Mouse (Mus musculus) spleen, embryonic (tissue): Measurements from ENCODE around the gene Lrrc28.

Experiments used
- CTCF ChIA-PET: fragments of 350-600 bp; sonication (Branson Sonifier 250); formaldehyde crosslinking; loops from one replicate; lab custom pipeline; 2022; lab: Charles Lee

Gene Lrrc28

GRCm38 (mm10) chr7:67644833-67645680, at the start of gene Lrrc28:
Lrrc28 (minus strand) TSS chr7:67645268.
- CTCF ChIA-PET: no interaction called here

GRCm38 (mm10) chr7:67692791-67693538, 47.9 kb upstream of the Lrrc28 start:
- CTCF ChIA-PET: no interaction called here

- CTCF ChIA-PET: no interaction called here
Observed at GRCm38 (mm10) chr7:67692141-67692540, 47.1 kb upstream of the Lrrc28 start.

- CTCF ChIA-PET: no interaction called here
Observed at GRCm38 (mm10) chr7:67691036-67691435, 46.0 kb upstream of the Lrrc28 start.

- CTCF ChIA-PET: no interaction called here
Observed at GRCm38 (mm10) chr7:67689793-67690192, 44.7 kb upstream of the Lrrc28 start.

GRCm38 (mm10) chr7:67688281-67688680, 43.2 kb upstream of the Lrrc28 start:
- CTCF ChIA-PET: no interaction called here

- CTCF ChIA-PET: no interaction called here
Observed at GRCm38 (mm10) chr7:67686545-67686944, 41.5 kb upstream of the Lrrc28 start.

GRCm38 (mm10) chr7:67683006-67683405, 37.9 kb upstream of the Lrrc28 start:
- CTCF ChIA-PET: no interaction called here

- CTCF ChIA-PET: no interaction called here
Observed at GRCm38 (mm10) chr7:67681078-67681477, 36.0 kb upstream of the Lrrc28 start.

GRCm38 (mm10) chr7:67678878-67679499, 33.9 kb upstream of the Lrrc28 start:
- CTCF ChIA-PET: no interaction called here

- CTCF ChIA-PET: no interaction called here
Observed at GRCm38 (mm10) chr7:67673656-67674055, 28.6 kb upstream of the Lrrc28 start.

GRCm38 (mm10) chr7:67672650-67673049, 27.6 kb upstream of the Lrrc28 start:
- CTCF ChIA-PET: no interaction called here

- CTCF ChIA-PET: no interaction called here
Observed at GRCm38 (mm10) chr7:67670965-67671364, 25.9 kb upstream of the Lrrc28 start.

GRCm38 (mm10) chr7:67663981-67664694, 19.1 kb upstream of the Lrrc28 start:
- CTCF ChIA-PET: no interaction called here

GRCm38 (mm10) chr7:67662424-67662823, 17.4 kb upstream of the Lrrc28 start:
- CTCF ChIA-PET: interaction anchor here (0.6 kb wide), 1 partner anchor 29 kb away, joined by 3 read pairs; no protein-coding TSS in a partner anchor

GRCm38 (mm10) chr7:67658110-67658509, 13.0 kb upstream of the Lrrc28 start:
- CTCF ChIA-PET: interaction anchor here (0.7 kb wide), 1 partner anchor 447 kb away, joined by 3 read pairs; no protein-coding TSS in a partner anchor

- CTCF ChIA-PET: no interaction called here
Observed at GRCm38 (mm10) chr7:67655186-67655585, 10.1 kb upstream of the Lrrc28 start.

- CTCF ChIA-PET: no interaction called here
Observed at GRCm38 (mm10) chr7:67654668-67655067, 9.6 kb upstream of the Lrrc28 start.

- CTCF ChIA-PET: no interaction called here
Observed at GRCm38 (mm10) chr7:67652211-67652610, 7.1 kb upstream of the Lrrc28 start.

- CTCF ChIA-PET: no interaction called here
Observed at GRCm38 (mm10) chr7:67648376-67648775, 3.3 kb upstream of the Lrrc28 start.

- CTCF ChIA-PET: no interaction called here
Observed at GRCm38 (mm10) chr7:67647277-67647676, 2.2 kb upstream of the Lrrc28 start, which contains the start of gene Ttc23. Ttc23 (plus strand) TSS chr7:67647410.
